Mouse (Mus musculus): Measurements from ENCODE around the gene Scd1.

GRCm38 (mm10) chr19:44447927-44448326 is 40.2 kb upstream of the Scd1 start:
- TF ChIP-seq POLR2A (IDR thresholded peaks at IDR 0.05; ENCODE audit: control insufficient read depth, low read depth, low read length) (no peak), CTCF (IDR thresholded peaks at IDR 0.05; ENCODE audit: control insufficient read depth, insufficient read depth, insufficient replicate concordance, low read depth, low read length) (no peak)

Data from testis, adult 2 months (tissue).